Mouse (Mus musculus) heart, postnatal 0 days (tissue): ENCODE results near the gene Rbbp4. TPM values are rescaled to one million over a fixed set of nuclear protein-coding genes. Genes with fewer than 3 reads are reported as not detected.

Source experiments
- ATAC-seq: fragments of 200-750 bp; cut with Nextera tagmentation; 2 replicates; pipeline ENCODE4 v1.8.0; 2017; ENCODE audit warnings: low read depth, moderate number of reproducible peaks, moderate library complexity; ENCODE audit not compliant: insufficient read depth
- DNase-seq: peaks from one replicate; pipeline ENCODE4 v3.0.0-alpha.2; 2016; ENCODE audit warnings: low spot score
- H3K27ac ChIP-seq: fragments of 300-500 bp; sonication (generic); 2 replicates; pipeline ENCODE4 v1.5.1; 2014; ENCODE audit warnings: low read depth, mild to moderate bottlenecking
- H3K27me3 ChIP-seq: fragments of 300-500 bp; sonication (generic); 2 replicates; pipeline ENCODE4 v1.6.1; 2014; ENCODE audit warnings: low read length, mixed read lengths; ENCODE audit not compliant: control insufficient read depth, insufficient read depth
- H3K36me3 ChIP-seq: fragments of 300-500 bp; sonication (generic); replicated peaks from 2 replicates; pipeline ENCODE4 v1.6.1; 2014; ENCODE audit warnings: low read length, mixed read lengths; ENCODE audit not compliant: control insufficient read depth, insufficient read depth
- H3K4me1 ChIP-seq: fragments of 300-500 bp; sonication (generic); 2 replicates; pipeline ENCODE4 v1.6.1; 2014; ENCODE audit warnings: antibody characterized with exemption; ENCODE audit not compliant: control insufficient read depth, insufficient read depth
- H3K4me2 ChIP-seq: fragments of 300-500 bp; sonication (generic); 2 replicates; pipeline ENCODE4 v1.6.1; 2014; ENCODE audit warnings: low read depth, mild to moderate bottlenecking, low read length, moderate library complexity
- H3K4me3 ChIP-seq: fragments of 300-500 bp; sonication (generic); 2 replicates; pipeline ENCODE4 v1.5.1; 2014; ENCODE audit warnings: low read depth, low read length
- H3K9ac ChIP-seq: fragments of 300-500 bp; sonication (generic); replicated peaks from 2 replicates; pipeline ENCODE4 v1.6.1; 2014; ENCODE audit warnings: low read depth, low read length, mixed read lengths
- H3K9me3 ChIP-seq: fragments of 300-500 bp; sonication (generic); replicated peaks from 2 replicates; pipeline ENCODE4 v1.6.1; 2016; ENCODE audit warnings: low read length; ENCODE audit not compliant: control insufficient read depth
- CTCF ChIP-seq: IDR thresholded peaks from 2 replicates; pipeline ENCODE4 v1.5.1; 2016; ENCODE audit warnings: antibody characterized with exemption, control low read depth, low read depth
- EP300 ChIP-seq: IDR thresholded peaks from 2 replicates; pipeline ENCODE4 v1.6.1; 2016; ENCODE audit warnings: antibody characterized with exemption, low read depth
- WGBS: fragments of 180-500 bp; shearing (Covaris S2); extraction: QIAGEN DNeasy Blood & Tissue Kit; methylation state at CpG from one replicate; pipeline ENCODE4 v1.1.7; 2014; 5-methylcytosine and 5-hydroxymethylcytosine counted together
- polyA plus RNA-seq: library from polyadenylated mRNA; unstranded; fragments of >200 nt; fragmentation: Nextera tagmentation; extraction: Ambion mirVana; gene quantifications from 2 replicates; pipeline ENCODE4 v1.2.1, GENCODE M21; 2015
- total RNA-seq: library from RNA; depleted of rRNA; stranded (reverse); fragments of >200 nt; gene quantifications from 2 replicates; pipeline ENCODE4 v1.2.3, GENCODE M21; 2014; ENCODE audit warnings: low replicate concordance

Rbbp4 gene
- total and polyA plus RNA-seq, 2 experiments from 2014 or later = 97.3 to 222 TPM

DNA sequence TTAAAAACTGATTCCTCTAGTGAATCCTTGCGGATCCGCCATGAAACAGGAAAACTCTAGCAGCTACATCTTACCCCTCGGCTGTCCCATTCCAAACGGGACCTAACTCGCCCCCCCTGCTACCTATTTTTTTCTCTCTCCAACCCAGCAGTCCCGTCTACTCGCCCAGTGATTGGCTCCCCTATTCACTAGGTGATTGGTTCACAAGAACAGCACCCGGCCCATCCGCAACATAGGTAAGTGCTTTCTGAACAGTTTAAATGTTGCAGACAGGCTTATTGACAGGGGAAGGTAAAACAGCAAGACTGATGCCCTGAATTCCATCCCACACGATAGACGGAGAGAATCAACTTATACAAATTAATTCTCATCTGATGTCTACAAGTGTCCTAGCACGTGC lies 18.0 kb upstream of the Rbbp4 start:
- no peaks in the 10 kb centered on the region for H3K9me3 ChIP-seq
- H3K4me1 ChIP-seq = no peaks in the 10 kb centered on the region
- 88% methylated on average over 12 of the region's 12 CpGs for WGBS
- DNase-seq = no peak
- H3K27ac ChIP-seq = no peak overlapping the region
- TF ChIP-seq EP300 = no peak
- TF ChIP-seq CTCF = no peak
- no peak overlapping the region for H3K4me3 ChIP-seq
- H3K27me3 ChIP-seq = no peaks in the 10 kb centered on the region
- H3K9ac ChIP-seq = no peak overlapping the region
- H3K36me3 ChIP-seq = peaks cover 41% of the 10 kb centered on the region
- no peak for ATAC-seq
- H3K4me2 ChIP-seq = no peak overlapping the region

DNA sequence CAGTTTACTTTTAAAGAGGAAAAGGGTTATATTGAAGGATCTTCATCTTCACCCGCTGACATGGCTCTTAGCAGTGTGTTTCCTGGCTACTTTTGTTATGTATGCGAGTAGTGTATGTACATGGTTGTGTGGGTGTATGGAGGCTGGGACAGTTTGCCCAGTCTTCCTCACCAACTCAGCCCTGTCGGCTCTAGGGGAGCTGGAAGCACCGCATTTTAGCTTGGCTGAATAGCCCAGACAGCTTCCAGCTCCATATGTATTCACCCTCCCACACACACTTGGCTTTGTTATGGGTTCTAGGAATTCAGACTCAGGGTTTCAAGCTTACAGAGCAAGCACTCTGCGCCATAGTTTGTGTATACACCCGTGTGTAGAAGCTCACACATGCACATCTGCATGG lies 15.9 kb upstream of the Rbbp4 start:
- peaks cover 28% of the 10 kb centered on the region for H3K36me3 ChIP-seq
- ATAC-seq = no peak

DNA sequence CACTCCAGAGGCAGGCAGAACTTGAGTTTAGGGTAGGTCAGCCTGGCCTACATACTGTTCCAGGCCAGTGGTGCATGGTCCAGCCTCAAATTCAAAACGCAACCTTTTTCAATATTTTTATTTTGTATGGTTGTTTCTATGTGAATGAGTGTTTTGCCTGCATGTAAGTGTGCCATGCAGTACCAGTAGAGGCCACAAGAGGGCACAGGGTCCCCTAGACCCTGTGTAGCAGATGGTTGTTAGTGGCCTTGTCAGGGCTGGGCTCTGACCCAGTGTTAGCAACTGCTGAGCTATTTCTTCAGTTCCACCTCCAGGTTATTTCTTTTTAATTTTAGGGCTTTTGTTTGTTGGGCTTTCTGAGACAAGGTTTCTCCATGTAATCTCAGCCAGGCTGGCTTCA lies 15.5 kb upstream of the Rbbp4 start:
- Histone ChIP-seq H3K9me3 (no peaks in the 10 kb centered on the region), H3K4me1 (no peaks in the 10 kb centered on the region), H3K4me3 (no peak overlapping the region), H3K27ac (no peak overlapping the region), H3K27me3 (no peaks in the 10 kb centered on the region), H3K36me3 (peaks cover 24% of the 10 kb centered on the region), H3K4me2 (no peak overlapping the region), H3K9ac (no peak overlapping the region)
- TF ChIP-seq CTCF (peak; percentile 97), EP300 (no peak)
- ATAC-seq (peak; percentile 77), DNase-seq (peak; percentile 71)
- WGBS = 0% methylated on average over 1 of the region's 1 CpGs

More for the DNA sequence above, 15.9 kb upstream of the Rbbp4 start:
- no peak for DNase-seq
- H3K4me3 ChIP-seq = no peak overlapping the region
- no peak overlapping the region for H3K9ac ChIP-seq
- no peak overlapping the region for H3K4me2 ChIP-seq
- H3K27ac ChIP-seq = 0 out of 2 replicates have a peak overlapping the region, but pooled peaks have one; percentile 11
- whole genome bisulfite sequencing = 65% methylated on average over 6 of the region's 6 CpGs
- H3K27me3 ChIP-seq = no peaks in the 10 kb centered on the region
- H3K9me3 ChIP-seq = no peaks in the 10 kb centered on the region
- TF ChIP-seq CTCF = no peak
- TF ChIP-seq EP300 = no peak
- no peaks in the 10 kb centered on the region for H3K4me1 ChIP-seq

DNA sequence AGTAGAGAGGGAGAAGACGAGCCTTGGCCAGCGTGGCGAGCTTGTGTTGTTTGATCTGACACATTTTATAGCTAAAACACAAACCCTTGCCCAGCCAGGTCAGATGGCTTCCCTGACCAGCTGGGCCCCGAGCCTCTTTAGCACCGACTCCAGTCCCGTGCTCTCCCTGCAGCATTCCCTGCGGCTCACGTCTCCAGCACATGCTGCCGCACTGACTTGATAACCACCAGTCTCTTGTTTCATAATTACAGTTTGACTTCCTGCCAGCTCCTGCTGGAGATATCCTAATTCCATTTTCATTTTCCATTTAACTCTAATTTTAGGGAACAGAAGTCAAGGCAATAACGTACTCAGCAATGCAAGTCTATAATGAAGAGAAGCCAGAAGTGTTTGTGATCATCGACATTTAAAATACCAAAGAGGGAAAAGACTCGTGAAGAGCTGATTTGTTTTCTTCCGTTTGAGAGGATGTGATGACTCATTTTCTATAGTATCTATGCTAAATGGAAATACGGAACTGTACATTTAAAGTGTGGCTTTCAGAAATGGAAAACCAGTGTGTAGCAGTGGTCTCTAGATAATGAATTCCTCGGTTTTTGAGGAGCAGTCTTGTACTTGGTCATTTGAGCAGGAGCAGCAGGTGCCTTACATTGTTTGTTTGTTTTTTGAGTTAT lies 11.4 kb upstream of the Rbbp4 start:
- TF ChIP-seq CTCF = no peak
- TF ChIP-seq EP300 = no peak
- DNase-seq = peak; percentile 57
- no peaks in the 10 kb centered on the region for H3K27me3 ChIP-seq
- H3K4me1 ChIP-seq = no peaks in the 10 kb centered on the region
- WGBS = 31% methylated on average over 15 of the region's 15 CpGs
- H3K9ac ChIP-seq = no peak overlapping the region
- H3K4me2 ChIP-seq = no peak overlapping the region
- 0 out of 2 replicates have a peak, but pooled peaks cover 2% of the 10 kb centered on the region for H3K9me3 ChIP-seq
- H3K4me3 ChIP-seq = no peak overlapping the region
- H3K36me3 ChIP-seq = peaks cover 24% of the 10 kb centered on the region
- ATAC-seq = peak; percentile 68
- peak overlapping the region; percentile 54 for H3K27ac ChIP-seq

DNA sequence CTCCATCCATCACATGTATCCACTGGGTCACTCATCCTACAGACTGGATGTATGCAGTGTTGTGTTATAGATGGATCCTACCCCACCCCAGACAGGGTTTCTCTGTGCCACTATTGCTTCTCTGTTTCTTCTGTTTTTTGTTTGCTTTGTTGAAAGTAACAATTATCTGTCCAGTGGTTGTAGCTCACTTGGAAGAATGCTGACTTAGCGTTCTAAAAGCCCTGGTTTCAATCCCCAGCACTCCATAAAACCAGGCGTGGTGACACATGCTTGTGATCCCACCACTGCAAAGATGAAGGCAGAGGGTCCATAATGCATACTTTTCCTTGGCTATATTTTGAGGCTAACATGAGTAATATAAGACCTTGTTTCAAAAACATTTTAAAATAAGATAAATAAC lies 7.5 kb upstream of the Rbbp4 start:
- H3K4me2 ChIP-seq = no peak overlapping the region
- TF ChIP-seq EP300 = no peak
- TF ChIP-seq CTCF = no peak
- no peaks in the 10 kb centered on the region for H3K27me3 ChIP-seq
- H3K9me3 ChIP-seq = 0 out of 2 replicates have a peak, but pooled peaks cover 2% of the 10 kb centered on the region
- no peak overlapping the region for H3K9ac ChIP-seq
- no peak for ATAC-seq
- H3K27ac ChIP-seq = no peak overlapping the region
- DNase-seq = no peak
- no peak overlapping the region for H3K4me3 ChIP-seq
- peaks cover 29% of the 10 kb centered on the region for H3K36me3 ChIP-seq
- WGBS = 77% methylated on average over 2 of the region's 2 CpGs
- no peaks in the 10 kb centered on the region for H3K4me1 ChIP-seq

DNA sequence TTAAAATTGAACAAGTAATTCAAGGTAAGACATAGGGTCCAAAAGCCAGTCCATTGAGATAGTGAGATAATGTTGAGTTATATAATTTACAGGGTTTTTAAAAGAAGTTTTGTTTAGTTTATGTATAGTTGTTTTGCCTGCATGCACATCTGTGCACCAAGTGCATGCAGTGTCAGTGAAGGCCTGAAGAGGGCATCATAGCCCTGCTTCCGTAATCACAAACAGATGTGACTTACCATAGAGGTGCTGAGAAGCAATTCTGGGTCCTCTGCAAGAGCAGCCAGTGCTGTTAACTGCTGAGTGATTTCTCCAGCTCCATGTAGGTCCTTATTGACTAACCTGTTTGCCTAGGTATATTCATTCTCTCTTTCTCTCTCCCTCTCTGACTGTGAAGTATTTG lies 6.7 kb upstream of the Rbbp4 start:
- no peak for ATAC-seq
- 68% methylated on average over 1 of the region's 1 CpGs for WGBS
- no peak for DNase-seq

More for the DNA sequence above, 6.7 kb upstream of the Rbbp4 start:
- no peak overlapping the region for H3K27ac ChIP-seq
- no peaks in the 10 kb centered on the region for H3K4me1 ChIP-seq
- H3K36me3 ChIP-seq = peaks cover 29% of the 10 kb centered on the region
- H3K4me2 ChIP-seq = no peak overlapping the region
- no peaks in the 10 kb centered on the region for H3K27me3 ChIP-seq
- no peak overlapping the region for H3K4me3 ChIP-seq
- 0 out of 2 replicates have a peak, but pooled peaks cover 2% of the 10 kb centered on the region for H3K9me3 ChIP-seq
- TF ChIP-seq EP300 (no peak), CTCF (no peak)
- no peak overlapping the region for H3K9ac ChIP-seq
